8 mouse cellular contexts compared by ENCODE assay signal in the genomic region with DNA sequence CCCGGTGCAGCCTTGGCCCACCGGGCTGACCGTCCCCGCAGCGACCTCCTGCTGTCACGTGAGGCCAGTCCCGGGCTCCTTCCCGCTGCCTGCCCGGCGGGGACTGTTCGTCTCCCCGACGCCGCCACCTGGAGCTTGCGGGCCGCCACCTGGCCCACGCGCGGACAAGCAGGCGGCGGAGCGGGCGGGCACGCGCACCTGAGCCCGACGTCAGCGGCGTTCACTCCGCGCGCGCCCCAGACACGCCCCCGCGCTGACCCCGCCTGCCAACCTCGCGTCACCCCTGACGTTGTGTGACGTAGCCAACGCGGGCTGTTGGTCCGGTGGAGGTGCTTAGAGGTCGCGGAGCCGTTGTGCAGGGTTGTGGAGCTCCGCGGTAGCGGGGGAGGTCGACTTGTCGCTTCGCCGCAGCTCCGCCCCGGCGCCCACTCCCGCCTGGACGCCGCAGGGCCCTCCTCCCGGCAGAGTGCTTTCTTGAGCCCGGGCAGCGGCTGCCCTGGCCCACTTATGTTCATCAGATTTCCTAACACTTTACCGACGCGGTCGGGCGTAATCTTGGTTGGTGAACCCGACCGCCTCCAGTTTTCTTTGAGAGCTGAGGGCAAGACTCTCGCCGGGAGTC. TPM values are rescaled to one million over a fixed set of nuclear protein-coding genes. Genes with fewer than 3 reads are reported as not detected.
A peak's percentile ranks its signal among the peaks of the same experiment; 100 is the strongest.
DNase-seq lines count a peak whose midpoint lies in the region; ATAC-seq and TF ChIP-seq lines count a peak whose summit lies in the region.

A gene (minus strand): TSS at position 274 of the 622 bp plus-strand sequence.

- no peaks in the 10 kb centered on the region for H3K9me3 ChIP-seq in ES-Bruce4 (replicated peaks; ENCODE audit: control insufficient read depth, insufficient read depth, low read length, poor library complexity, severe bottlenecking)
- no peaks in the 10 kb centered on the region for H3K9me3 ChIP-seq in forebrain, embryonic 14.5 days (replicated peaks; ENCODE audit: control insufficient read depth, low read length)
- H3K9me3 ChIP-seq in neural tube, embryonic 15.5 days (replicated peaks): no peaks in the 10 kb centered on the region

- TF ChIP-seq EP300 in ES-Bruce4 (IDR thresholded peaks at IDR 0.05; ENCODE audit: insufficient read depth, low read depth, low read length): no peak

- under 1% methylated on average over 65 of the region's 72 CpGs for WGBS in forebrain, embryonic 14.5 days
- under 1% methylated on average over 72 of the region's 72 CpGs for WGBS in neural tube, embryonic 15.5 days

- H3K36me3 ChIP-seq in ES-Bruce4 (ENCODE audit: control insufficient read depth, insufficient read depth, low read length, poor library complexity, severe bottlenecking): no peaks in the 10 kb centered on the region
- no peaks in the 10 kb centered on the region for H3K36me3 ChIP-seq in forebrain, embryonic 14.5 days (ENCODE audit: control insufficient read depth, insufficient read depth, low read length)
- H3K36me3 ChIP-seq in neural tube, embryonic 15.5 days: no peaks in the 10 kb centered on the region

- H3K4me2 ChIP-seq in forebrain, embryonic 14.5 days (ENCODE audit: low read length): peak within 1 kb of the TSS; percentile 63
- peak within 1 kb of the TSS; percentile 82 for H3K4me2 ChIP-seq in neural tube, embryonic 15.5 days

- peak within 1 kb of the TSS; percentile 90 for H3K9ac ChIP-seq in ES-Bruce4 (ENCODE audit: low read depth, poor library complexity, severe bottlenecking)
- H3K9ac ChIP-seq in forebrain, embryonic 14.5 days (ENCODE audit: low read length): peak within 1 kb of the TSS; percentile 90
- H3K9ac ChIP-seq in neural tube, embryonic 15.5 days (replicated peaks): peak within 1 kb of the TSS; percentile 78

- H3K27me3 ChIP-seq in ES-Bruce4 (ENCODE audit: control insufficient read depth, insufficient read depth, low read length, poor library complexity, severe bottlenecking): no peaks in the 10 kb centered on the region
- no peaks in the 10 kb centered on the region for H3K27me3 ChIP-seq in forebrain, embryonic 14.5 days (replicated peaks; ENCODE audit: control insufficient read depth, insufficient read depth, low read length)
- H3K27me3 ChIP-seq in neural tube, embryonic 15.5 days (replicated peaks): no peaks in the 10 kb centered on the region

- H3K4me3 ChIP-seq in ES-Bruce4 (ENCODE audit: low read depth, low read length): peak within 1 kb of the TSS; percentile 94
- H3K4me3 ChIP-seq in forebrain, embryonic 14.5 days (ENCODE audit: low read depth, low read length): peak within 1 kb of the TSS; percentile 95
- H3K4me3 ChIP-seq in neural tube, embryonic 15.5 days (replicated peaks): peak within 1 kb of the TSS; percentile 75

- DNase-seq in forebrain, embryonic 14.5 days (ENCODE audit: low spot score): peak; percentile 88
- peak; percentile 98 for DNase-seq in heart, postnatal 14 days
- DNase-seq in layer of hippocampus, adult 11-12 months (ENCODE audit: low spot score): peak; percentile 95
- peak; percentile 95 for DNase-seq in lung, adult 18-20 months
- DNase-seq in testis, postnatal 14 days (ENCODE audit: low spot score): peak; percentile 96

- TF ChIP-seq CTCF in ES-Bruce4 (IDR thresholded peaks at IDR 0.05; ENCODE audit: low read depth, low read length): no peak

- ATAC-seq in cerebellum, adult (ENCODE audit: insufficient number of reproducible peaks, low FRiP score, low TSS enrichment): peak; percentile 64
- ATAC-seq in forebrain, embryonic 14.5 days: peak; percentile 38
- ATAC-seq in neural tube, embryonic 15.5 days (ENCODE audit: low FRiP score): peak; percentile 62

- H3K4me1 ChIP-seq in ES-Bruce4 (ENCODE audit: control insufficient read depth, insufficient read depth, low read length): peaks cover 4% of the 10 kb centered on the region
- peaks cover 59% of the 10 kb centered on the region for H3K4me1 ChIP-seq in forebrain, embryonic 14.5 days (ENCODE audit: control insufficient read depth, insufficient read depth, low read length)
- peaks cover 68% of the 10 kb centered on the region for H3K4me1 ChIP-seq in neural tube, embryonic 15.5 days

- peak within 1 kb of the TSS; percentile 83 for H3K27ac ChIP-seq in ES-Bruce4 (ENCODE audit: insufficient read depth, low read length)
- peak within 1 kb of the TSS; percentile 90 for H3K27ac ChIP-seq in forebrain, embryonic 14.5 days (ENCODE audit: low read depth, low read length)
- peak within 1 kb of the TSS; percentile 94 for H3K27ac ChIP-seq in neural tube, embryonic 15.5 days (replicated peaks)

- intact Hi-C loops in heart, postnatal 14 days (cut with DNase I): loop anchor here (2.0 kb wide), 1 partner anchor 17 kb away; a partner anchor contains a TSS

- peak; percentile 78 for TF ChIP-seq POLR2A in ES-Bruce4 (IDR thresholded peaks at IDR 0.05; ENCODE audit: insufficient read depth, low read length)

RNA-seq across cellular contexts. Expression of the gene that starts here (rescaled TPM):
- polyA plus RNA-seq in ES-Bruce4 (2011; ENCODE audit: insufficient read depth, insufficient read length, low read depth, missing spikeins): 20.7 and 20.9 TPM in 2 replicates
- polyA plus RNA-seq in forebrain, embryonic 14.5 days (2014; fragmentation: Nextera tagmentation; extraction: Ambion mirVana): 14.7 and 15.2 TPM in 2 replicates
- total RNA-seq in heart, postnatal 14 days (2021): 10 to 100 TPM; 28.1 to 30.9 TPM
- polyA plus RNA-seq in neural tube, embryonic 15.5 days (2015; fragmentation: Nextera tagmentation; extraction: Ambion mirVana): 20.6 and 21.8 TPM in 2 replicates

Comparison
In these comparisons a context has a peak if more than half of its experiments do, and no peak if none do; other contexts are left out.
1. Peak in every context shown above with its lines: DNase-seq, ATAC-seq, H3K4me3 ChIP-seq and H3K27ac ChIP-seq.